Mouse (Mus musculus): Measurements from ENCODE around the gene Hs6st3.

DNA sequence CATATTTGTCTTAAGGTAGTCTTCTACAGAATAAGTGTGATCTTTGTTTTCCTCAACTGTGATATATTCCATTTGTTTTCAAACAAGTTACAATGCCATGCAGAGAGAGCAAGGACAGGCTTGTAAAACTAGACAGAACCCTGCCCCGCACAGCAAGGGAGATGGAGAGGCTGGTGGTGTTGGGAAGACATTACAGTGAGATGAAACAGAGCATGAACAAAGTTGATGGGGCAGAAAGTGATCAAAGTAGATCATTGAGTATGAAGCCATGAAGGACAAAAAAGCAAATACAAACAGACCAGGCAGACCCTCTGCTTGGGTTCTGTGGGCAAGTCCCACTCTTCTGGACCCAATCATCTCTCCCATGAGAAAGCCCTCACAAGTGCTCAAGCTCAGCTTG lies 781.0 kb downstream of the Hs6st3 start:
- no peak for TF ChIP-seq POLR2A (IDR thresholded peaks at IDR 0.05; ENCODE audit: control insufficient read depth, low read depth, low read length)
- no peak for TF ChIP-seq CTCF (IDR thresholded peaks at IDR 0.05; ENCODE audit: control insufficient read depth, insufficient read depth, insufficient replicate concordance, low read depth, low read length)
